Mouse (Mus musculus) cerebral cortex, adult 2 months (tissue): Measurements from ENCODE around the gene Srgap3.

Source experiments
- WGBS: fragments of 180-500 bp; shearing (Covaris S2); methylation state at CpG from one replicate; pipeline ENCODE4 v1.1.7; 2018; 5-methylcytosine and 5-hydroxymethylcytosine counted together

Gene Srgap3

DNA sequence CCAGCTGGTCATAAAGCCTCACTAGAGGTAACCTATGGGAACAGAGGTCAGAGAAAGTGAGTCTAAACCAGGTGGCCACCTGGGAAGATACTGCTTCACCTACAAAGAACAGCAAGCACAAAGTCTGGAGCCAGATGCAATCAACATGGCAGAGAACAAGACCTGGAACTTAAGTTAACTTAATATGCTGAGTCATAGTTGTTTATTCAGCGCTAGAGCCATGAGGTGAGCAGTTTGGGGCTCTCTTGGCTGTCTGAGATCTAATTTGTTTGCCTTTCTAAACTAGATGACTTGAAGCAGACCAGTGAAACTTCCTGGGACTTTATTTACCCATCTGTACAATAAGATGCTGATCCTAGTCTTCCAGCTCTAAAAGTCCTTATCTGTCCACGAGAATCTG is 263.0 kb downstream of the Srgap3 start:
- 91% methylated on average over 2 of the region's 2 CpGs for WGBS
